Mouse (Mus musculus) adrenal gland, adult (tissue): ENCODE measurements around the gene Kdr.

ENCODE experiments used
- DNase-seq, 2 experiments: peaks; one replicate each; pipeline ENCODE4 v3.0.0; 2022 to 2023; ENCODE audit warnings: low spot score in 1 of 2; ENCODE audit not compliant: inconsistent age in 2 of 2

Gene Kdr

DNA sequence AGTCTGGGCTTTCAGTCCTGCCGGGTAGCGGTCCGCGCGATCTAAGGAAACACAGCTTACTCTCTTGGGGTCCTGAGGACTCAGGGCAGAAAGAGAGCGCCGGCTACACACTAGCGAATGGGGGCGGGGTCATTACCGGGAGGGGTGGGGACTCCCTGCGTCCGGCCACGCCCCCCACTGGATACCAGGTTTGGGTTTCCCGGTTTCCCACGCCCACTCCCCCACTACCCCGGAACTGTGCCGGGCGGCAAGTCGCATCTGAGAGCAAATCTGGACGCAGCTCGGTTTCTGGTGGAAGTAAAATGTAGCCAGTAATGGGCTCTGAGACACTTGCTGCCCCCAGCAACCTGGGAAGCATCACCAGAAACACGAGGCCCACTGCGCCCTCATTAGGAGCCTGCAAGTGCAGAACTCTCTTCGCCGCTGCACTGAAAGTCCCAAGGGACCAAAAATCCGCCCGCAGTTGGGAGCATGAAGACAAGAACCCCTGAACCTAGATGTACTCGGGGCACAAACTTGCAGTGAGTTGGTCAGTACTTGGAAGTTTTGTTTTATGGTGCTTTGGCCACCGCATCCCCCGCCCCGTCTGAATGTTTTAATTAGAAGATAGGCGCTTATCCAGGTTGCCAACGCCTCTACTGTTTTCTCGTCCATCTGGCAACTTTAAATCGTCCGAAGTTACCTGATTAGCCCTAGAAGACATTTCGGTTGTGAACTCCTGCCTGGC is at the start of gene Kdr:
Gene Kdr, minus strand, starts transcription at position 85 of the 727 bp plus-strand sequence.
- peak; percentile 75 to 89 for DNase-seq

- no peak for DNase-seq
Observed at GRCm38 (mm10) chr5:76026805-76027204, 48.5 kb upstream of the Kdr start.

DNA sequence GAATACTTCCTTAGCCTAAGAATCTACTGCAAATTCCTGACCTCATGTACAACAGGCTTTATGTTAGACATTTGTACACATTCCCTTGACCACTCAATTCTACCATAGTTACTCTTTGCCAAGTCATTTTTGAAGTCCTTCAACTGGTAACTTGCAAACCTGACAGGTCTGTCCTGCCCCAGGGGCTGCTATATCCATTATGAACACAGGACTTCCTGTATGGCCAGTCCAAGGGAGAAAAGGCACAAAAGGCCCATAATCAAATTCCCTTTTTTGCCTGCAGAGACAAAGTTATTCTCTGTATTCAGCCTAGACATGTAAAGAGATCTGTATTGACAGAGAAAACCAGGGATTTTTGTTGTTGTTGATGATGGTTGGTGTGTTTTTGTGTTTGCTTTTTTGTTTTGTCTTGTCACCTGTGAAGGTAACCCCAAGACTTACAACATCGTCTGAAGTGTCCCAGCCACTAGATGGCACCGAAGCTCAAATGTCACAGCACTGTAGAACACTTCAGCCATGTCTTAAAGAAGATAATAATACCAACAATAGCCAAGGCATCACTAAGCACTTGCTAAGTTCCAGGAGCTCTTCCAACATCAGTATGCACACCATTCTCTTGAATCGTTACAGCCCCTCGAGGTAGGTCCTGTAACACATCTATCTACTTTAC is 47.9 kb upstream of the Kdr start:
- DNase-seq: peak; percentile 16 to 66

- DNase-seq: peak in 1 of 2 experiments; percentile 23
Observed at GRCm38 (mm10) chr5:76023011-76023773, 44.9 kb upstream of the Kdr start.

GRCm38 (mm10) chr5:76022436-76022835 is 44.2 kb upstream of the Kdr start:
- no peak for DNase-seq

DNA sequence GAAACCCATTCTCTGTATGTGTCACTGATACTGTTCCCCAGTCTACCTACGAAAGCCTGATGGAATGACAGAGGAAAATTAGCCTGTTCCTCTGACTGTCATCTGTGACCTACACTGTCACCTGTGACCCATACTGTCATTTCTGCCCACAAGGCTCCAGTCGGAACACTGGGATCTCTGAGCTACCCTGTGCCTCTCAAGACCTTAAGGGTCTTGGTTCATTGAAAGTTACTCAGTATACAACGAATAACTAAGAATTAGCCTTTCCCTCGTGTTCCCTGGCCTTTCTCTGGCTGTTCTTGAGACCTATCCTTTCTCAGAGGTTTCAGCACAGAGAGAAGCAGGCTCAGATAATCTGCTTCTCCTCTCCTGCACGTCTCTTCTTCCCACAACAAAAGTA is 40.1 kb upstream of the Kdr start:
- DNase-seq: no peak

GRCm38 (mm10) chr5:76016086-76016485 is 37.8 kb upstream of the Kdr start:
- DNase-seq: peak; percentile 53 to 74

DNA sequence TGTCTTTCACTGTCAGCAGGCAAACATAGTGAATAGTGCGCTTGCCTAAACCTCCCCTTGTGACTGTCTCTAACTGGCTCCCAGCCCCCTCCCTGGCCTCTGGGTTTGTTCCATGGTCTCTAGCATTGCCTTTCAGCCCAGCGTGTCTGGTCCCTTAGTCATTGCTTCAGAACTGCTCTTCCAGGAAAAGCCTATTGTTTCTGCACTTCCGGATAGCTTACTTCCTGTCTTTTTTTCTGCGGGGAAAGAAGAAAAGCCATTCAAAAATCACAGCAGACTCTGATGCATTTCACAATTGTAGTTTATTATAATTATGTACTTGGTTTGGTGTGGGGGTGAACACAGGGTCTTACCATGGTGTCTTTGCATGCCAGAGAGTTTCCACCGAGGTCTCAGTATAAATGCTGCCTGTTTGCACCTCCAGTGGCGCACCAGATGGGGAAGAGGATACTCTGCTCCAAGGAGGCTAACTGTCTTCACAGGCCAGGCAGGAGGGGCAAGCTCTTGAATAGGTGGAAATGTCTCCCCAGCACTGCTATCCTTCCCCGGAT is 35.7 kb upstream of the Kdr start:
- DNase-seq: peak; percentile 34 to 66

- no peak for DNase-seq
Observed at GRCm38 (mm10) chr5:76006403-76006802, 28.1 kb upstream of the Kdr start.

GRCm38 (mm10) chr5:75990212-75990611 is 12.0 kb upstream of the Kdr start:
- DNase-seq: no peak

- DNase-seq: no peak
Observed at GRCm38 (mm10) chr5:75987530-75987929, 9.3 kb upstream of the Kdr start.

DNA sequence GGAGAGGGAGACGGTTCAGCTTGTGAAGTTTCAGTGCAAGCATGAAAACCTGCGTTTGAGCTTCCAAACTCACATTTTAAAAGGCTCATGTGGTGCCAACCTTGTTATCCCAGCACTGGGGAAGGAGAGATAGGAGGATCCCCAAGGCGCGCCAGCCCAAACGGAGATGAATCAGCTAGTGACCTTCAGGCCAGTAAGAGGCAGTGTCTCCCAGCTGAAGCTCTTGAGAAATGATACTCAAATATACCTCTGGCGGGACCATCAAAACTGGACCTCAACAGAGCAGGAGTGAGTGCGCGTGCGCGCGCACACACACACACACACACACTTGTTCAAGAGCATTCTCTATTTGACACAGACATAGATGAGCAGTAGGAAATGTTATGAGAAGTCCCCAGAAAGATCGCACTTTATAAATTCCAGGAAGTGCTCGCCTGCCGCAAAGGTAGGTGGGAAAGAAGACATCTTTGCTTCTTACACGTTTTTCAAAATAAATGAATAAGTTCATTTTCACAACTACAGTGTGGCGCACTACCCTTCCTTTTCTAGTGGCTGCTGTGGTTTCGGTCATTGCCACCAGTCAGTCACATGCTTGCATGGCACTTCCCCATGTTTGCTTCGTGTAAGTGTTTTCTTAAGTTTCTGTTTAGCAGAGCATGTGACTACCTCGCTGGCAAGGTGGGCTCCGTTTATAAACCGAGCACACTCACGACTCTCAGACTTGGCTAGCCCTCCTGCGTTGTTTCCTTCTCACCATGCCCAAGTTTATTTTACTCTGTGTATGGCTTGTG is 2.5 kb upstream of the Kdr start:
- peak; percentile 48 to 76 for DNase-seq

DNA sequence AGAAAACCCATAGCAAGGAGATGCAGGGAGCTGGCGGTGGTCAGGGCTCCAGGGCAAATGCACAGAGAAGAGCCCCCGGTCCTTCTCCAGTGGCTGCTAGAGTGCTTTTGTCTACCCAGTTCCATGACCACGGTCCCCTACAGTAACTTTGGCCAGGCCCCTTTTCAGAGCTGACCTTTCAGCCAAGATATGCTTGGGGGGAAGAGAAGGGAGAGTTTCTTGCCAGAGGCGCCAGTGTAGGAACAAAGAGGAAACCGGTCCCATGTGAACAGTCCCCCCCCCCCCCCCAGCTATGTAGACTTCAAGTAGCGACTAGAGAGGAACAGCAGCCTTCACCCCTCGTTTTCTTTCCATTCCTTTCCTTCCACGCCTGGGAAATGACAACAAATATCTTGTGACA is 850 bp upstream of the Kdr start:
- DNase-seq: peak in 1 of 2 experiments; percentile 44

- DNase-seq: peak in 1 of 2 experiments; percentile 57
Observed at GRCm38 (mm10) chr5:75977441-75978373, 551 bp downstream of the Kdr start.

DNA sequence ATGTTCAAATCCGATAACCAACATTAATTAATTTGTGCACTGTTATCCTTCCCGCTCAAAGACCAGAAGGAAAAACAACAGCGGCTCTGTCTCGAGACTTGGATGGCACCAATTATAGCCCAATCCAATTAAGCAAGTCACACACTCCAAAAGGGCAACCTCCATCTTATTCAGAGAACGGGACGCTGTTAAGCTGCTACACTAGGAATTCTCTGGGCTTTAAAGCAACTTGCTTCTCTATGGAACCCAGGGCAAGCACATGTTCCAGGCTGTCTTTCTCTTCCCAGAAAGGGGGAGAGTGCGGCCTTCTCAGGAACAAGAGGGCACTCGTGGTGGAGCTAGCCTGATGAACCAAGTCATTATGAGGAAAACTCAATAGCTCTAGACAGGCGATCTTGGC is 1.6 kb downstream of the Kdr start:
- DNase-seq: no peak

GRCm38 (mm10) chr5:75975398-75975797 is 2.9 kb downstream of the Kdr start:
- DNase-seq: no peak

- DNase-seq: peak; percentile 32 to 67
Observed at GRCm38 (mm10) chr5:75974543-75975130, 3.6 kb downstream of the Kdr start.

DNA sequence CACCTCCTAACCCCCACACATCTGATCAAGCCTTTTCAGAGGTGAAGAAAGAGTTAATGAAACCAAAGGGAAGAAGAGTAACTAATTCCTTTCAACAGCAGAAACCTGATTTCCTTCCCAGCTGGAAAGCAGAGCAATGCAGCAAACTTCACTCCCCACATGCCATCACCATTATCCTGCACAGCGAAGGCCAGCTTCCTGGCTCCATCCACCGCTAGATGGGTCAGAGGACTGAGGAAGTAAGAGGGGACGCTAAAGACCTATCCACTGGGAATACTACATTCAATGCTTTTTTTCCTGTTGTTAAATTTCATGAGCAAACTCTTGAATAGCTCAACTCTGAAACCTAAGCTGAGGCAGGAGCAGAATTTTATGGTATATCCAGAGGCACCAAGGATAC is 8.4 kb downstream of the Kdr start:
- DNase-seq: no peak

DNA sequence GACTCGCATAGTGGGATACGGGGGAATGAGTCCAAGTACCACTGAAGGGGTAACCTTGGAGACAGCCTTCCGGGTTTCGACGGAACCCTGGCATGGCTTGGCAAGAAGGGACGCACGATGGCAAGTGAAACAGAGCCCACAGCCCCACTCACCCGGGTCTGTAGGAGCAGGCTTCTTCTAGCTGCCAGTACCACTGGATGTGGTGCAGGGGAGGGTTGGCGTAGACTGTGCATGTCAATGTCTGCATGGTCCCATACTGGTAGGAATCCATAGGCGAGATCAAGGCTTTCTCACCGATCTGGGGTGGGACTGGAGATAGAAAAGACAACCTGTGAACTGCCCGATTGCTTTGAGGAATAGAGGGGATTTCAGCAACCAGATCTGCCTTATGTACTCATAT is 15.7 kb downstream of the Kdr start:
- DNase-seq: no peak
